Mouse (Mus musculus): ENCODE data around the gene Rad23b.
"Not testable (repeated sequence)": the region's sequence is repeated elsewhere in the genome, so short reads cannot be mapped to it uniquely, and the experiment has no call there.

Rad23b gene

DNA sequence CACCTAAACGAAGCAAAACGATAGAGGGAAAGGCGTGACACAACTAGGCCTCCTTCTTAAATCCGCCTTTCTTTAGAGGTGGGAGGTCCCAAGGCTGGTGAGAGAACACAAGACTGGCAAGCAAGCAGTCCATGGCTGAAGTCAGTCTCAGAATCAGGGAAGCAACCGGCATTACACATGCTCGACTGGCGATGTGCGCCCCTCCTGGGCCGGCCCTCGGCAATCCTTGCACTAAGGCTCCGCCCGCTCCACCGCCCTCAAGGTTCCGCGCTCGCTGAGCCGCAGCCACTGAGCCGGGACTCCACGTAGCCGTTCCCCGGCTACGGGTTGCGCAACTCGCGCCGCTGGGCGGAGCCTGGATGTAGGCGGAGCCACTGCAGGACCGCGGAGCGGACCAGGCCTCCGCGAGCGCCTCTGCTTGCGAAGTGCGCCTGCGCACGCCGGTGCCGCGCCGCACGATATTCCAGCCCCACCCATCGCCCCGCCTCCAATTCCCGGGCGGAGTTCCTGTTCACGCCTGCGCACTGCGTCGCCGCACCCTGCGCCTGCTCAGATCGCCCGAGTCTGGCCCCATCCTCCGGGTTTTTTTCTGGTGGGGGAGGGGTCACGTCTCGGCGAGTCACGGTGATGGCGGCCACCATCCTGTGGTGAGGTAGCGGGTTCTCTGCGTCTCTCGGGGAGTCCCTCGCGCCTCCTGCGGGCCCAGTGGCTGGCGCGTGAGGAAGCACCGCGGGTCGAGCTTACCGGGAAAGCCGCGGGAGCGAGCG, at the start of gene Rad23b:
TSS of gene Rad23b (plus strand) at position 592 of the 767 bp plus-strand sequence.
- peak; percentile 99 for DNase-seq (ENCODE audit: low read depth, low spot score)

GRCm38 (mm10) chr4:55304121-55304520, 45.7 kb upstream of the Rad23b start:
- DNase-seq (ENCODE audit: low read depth, low spot score) = no peak

GRCm38 (mm10) chr4:55306636-55307035, 43.2 kb upstream of the Rad23b start:
- DNase-seq (ENCODE audit: low read depth, low spot score) = no peak

DNA sequence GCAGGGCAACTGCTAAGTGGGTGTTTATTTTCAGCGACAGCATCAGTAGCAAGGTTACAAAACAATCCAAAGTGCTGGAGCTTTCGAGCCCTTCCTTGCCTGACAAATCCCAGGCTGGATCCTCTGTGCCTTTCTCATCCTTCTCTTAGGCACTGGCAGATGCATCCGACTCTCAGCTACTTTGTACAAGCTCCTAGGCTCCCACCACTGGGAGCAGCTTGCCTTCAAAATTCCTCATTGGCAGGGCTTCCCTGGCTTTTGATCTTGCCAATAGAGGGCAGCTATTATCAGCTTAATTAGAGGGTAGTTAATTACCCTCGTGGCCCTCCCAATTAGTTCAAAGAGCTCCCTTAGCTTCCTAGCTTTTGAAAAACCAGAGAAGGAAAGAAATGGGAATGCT, 33.1 kb upstream of the Rad23b start:
- DNase-seq (ENCODE audit: low read depth, low spot score) = no peak

DNA sequence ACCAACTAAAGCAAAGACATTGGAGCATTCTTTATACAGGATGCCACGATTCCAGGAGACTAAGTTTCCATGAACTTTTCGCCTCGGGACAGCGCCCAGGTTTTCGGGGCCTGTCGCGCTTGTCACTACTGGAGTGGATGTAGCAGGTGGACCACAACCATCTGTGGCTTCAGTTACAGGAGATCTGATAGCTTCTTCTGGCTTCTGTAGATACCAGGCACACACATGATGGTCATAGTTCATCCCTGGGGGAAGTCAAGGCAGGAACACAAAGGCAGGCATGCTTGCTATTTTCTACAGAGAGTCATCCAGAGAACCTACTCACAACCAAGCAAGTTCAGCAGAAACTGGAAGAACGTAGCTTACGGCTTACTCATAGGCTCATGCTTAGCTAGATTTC, 31.5 kb upstream of the Rad23b start:
- DNase-seq (ENCODE audit: low read depth, low spot score) = not testable (repeated sequence)

GRCm38 (mm10) chr4:55325786-55326518, 23.9 kb upstream of the Rad23b start:
- DNase-seq (ENCODE audit: low read depth, low spot score) = no peak

GRCm38 (mm10) chr4:55327508-55327907, 22.3 kb upstream of the Rad23b start:
- no peak for DNase-seq (ENCODE audit: low read depth, low spot score)

DNA sequence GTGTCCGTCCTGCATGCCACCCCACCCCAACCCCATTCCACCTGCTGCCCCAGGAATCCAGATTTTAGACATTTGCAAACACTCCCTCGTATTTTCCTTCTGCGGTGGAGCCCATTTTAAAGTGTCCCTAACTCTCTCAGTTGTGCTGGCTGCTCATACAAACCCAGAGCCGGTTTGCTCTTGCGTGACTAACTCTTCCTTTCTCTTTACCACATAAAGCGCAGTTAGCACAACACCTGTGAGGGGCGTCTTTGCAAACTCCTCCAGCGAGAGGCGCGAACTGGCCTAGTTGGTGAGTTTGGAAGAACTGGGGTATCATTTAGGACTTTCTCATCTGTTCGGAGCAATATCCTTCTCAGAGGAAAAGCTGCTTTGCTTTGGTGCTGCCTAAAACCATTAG, 21.4 kb upstream of the Rad23b start:
- DNase-seq (ENCODE audit: low read depth, low spot score) = no peak

- not testable (repeated sequence) for DNase-seq (ENCODE audit: low read depth, low spot score)
Measured at GRCm38 (mm10) chr4:55328928-55329327, 20.9 kb upstream of the Rad23b start.

DNA sequence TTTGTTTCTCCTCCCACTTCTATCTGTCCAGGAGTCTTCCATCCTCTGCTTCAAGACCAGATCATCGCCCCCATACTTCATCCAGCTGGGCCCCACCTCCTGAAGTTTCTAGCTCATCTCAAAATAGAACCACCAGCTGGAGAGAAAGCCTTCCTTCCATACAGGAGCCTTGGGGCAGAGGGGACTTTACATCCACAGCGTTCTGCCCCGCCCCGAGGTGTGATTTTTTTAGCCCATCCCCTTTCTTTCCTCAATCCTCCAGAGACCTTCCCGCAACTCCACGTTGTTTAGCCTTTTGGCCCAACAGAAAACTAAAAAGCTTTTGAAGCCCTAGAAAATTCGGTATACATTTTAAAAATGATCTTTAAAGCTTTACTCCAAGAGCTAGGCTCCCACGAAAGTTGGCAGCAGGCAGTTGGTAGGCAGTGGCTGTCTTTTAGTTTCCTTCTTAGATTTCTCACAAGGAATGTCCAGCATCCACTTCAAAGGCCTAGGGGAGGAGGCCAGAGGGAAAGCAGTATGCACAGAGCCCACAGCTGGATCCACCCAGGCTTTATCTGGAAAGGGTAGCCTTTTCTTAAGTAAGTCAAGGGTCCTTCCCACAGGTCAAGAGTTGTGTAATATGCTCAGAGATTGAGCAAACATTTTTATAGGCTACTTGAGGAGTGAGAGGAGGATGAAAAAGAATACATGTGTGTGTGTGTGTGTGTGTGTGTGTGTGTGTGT, 20.1 kb upstream of the Rad23b start:
- DNase-seq (ENCODE audit: low read depth, low spot score) = no peak

DNA sequence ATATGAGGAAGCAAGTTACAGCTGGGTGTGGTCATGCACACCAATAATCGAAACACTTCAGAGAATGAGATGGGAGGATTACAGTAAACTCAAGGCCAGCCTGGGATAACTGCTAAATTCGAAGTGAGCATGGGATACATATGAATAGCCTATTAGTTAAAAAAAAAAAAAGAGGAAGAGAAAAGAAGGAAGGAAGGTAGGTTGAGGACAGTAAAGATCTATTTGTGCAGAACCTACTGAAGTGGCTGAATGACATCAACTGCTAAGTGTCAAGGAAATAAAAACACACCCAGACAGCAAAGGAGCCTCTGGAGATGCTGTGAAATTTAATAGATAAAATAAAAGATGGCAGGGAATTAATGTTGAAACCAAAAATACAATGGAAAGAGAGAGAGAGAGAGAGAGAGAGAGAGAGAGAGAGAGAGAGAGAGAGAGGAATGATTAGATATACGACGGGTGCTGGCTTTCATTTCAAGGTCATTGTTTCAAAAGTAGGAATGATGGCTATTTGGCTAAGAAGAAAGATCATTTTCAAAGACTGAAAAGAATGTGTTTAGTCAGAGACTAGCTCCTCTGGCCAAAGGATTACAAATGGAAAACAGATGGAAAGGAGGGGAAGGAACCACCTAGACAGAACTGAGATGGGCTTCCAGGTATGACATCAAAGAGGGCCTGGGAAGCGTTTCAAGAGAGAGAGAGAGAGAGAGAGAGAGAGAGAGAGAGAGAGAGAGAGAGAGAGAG, 14.6 kb upstream of the Rad23b start:
- no peak for DNase-seq (ENCODE audit: low read depth, low spot score)

DNA sequence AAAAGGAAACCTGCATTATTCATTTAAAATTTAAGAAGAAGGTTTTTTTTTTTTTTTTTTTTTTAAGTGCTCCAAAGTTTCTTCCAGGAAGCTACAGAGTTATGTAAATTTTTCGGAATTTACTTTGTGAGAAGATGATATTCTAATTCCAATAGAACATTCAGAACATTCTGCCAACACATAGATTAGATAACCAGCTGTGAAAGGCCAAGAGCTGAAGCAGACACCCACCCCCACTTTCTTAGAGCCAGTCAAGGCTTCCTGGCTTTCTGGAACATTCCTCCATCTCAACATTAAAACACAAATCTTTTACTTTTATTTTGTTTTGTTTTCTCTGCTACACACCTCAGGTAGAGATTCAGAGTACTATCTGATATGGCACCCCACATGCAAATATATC, 10.9 kb upstream of the Rad23b start:
- no peak for DNase-seq (ENCODE audit: low read depth, low spot score)

DNA sequence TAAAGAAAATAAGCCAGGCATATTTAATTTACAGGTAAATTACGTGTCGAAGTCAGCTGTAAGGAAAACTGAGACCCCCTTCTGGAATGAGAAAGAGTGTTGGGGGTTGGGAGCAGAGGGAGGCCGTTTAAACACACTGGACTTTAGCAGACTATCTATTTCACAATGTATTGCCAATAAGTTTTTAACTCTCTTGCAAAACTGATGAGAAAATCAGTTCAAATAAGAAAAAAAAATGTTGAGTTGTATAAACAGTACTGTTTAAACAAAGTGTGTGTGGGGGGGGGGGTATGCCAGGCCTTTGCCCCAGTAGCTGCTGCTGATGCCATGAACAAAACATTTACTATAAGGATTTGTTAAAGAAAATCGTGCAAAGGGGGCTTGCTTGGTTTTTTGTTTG, 10.5 kb upstream of the Rad23b start:
- no peak for DNase-seq (ENCODE audit: low read depth, low spot score)

DNA sequence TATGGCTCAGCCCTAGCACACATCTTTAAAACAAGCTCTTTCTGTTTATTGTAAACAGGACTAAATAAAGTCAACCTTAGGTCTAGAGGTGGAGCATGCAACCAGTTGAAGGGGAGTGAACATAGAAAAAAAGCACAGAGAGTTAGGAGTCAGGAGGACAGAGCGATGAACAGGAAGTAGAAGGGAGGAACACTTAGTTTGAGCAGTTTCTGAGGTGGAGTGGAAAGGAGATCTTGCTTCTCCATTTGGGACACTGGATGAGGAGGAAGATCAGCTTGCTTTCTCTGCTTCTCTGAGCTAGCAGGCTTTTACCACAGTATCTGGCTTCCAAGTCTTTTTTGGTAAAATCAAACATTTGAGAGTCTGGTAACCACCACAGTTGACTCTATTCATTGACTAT, 8.0 kb upstream of the Rad23b start:
- no peak for DNase-seq (ENCODE audit: low read depth, low spot score)

GRCm38 (mm10) chr4:55342602-55343001, 7.2 kb upstream of the Rad23b start:
- no peak for DNase-seq (ENCODE audit: low read depth, low spot score)

GRCm38 (mm10) chr4:55343287-55343686, 6.6 kb upstream of the Rad23b start:
- no peak for DNase-seq (ENCODE audit: low read depth, low spot score)

DNA sequence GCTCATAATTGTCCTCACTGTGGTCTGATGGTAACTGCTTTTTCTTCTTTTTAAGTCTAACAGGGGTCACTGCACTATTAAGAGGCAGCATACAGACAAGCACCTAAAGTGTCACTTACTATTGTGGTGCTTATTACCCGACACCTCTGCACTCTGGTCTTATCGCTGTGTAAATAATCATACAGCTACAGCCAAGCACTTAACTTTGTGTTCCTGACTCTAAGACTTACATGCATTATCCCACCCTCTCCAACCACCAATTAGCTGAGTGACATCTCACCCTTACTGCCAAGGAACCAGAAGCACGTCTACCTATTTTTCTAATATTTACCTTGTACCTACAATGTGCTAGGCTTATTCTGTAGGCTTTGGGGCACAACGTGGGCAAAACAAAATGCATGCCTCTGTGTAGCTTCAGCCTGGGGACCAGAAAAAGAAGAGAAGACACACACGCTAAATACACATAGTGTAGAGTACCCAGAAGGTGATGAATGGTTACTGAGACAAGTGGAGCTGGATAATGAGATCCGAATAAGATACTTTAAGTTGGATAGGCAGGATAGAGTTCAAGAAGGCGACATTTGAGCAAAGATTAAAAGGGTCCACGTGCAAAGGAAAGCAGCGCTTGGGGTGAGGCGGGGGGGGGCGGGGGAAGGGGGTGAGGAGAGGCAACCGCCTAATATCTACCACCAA, 938 bp upstream of the Rad23b start:
- no peak for DNase-seq (ENCODE audit: low read depth, low spot score)

GRCm38 (mm10) chr4:55350219-55350931, 532 bp downstream of the Rad23b start:
- DNase-seq (ENCODE audit: low read depth, low spot score) = no peak

DNA sequence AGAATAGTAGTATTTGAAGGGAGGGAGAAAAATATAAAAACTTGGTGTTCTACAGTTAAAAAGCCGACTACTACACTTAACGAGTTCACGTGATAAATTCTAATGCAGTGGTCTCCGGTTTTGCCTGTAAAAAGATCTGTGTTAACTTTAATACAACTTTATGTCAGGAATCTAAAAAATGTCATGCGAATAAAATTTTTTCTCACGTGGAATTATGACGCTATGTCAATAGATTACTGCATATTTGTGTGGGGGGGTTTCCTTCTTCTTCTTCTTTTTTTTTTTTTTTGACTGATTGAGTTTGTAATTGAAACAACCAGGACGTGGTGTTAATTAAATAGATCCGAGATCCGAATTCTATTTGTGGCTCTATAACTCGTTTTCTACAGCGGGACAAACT, 1.2 kb downstream of the Rad23b start:
- no peak for DNase-seq (ENCODE audit: low read depth, low spot score)

- DNase-seq (ENCODE audit: low read depth, low spot score) = no peak
Measured at GRCm38 (mm10) chr4:55351860-55352259, 2.0 kb downstream of the Rad23b start.

- DNase-seq (ENCODE audit: low read depth, low spot score) = no peak
Measured at GRCm38 (mm10) chr4:55354038-55354437, 4.2 kb downstream of the Rad23b start.

Data from retina, postnatal 7 days (tissue).